Mouse (Mus musculus): ENCODE data around the gene Gab2. TPM values are rescaled to one million over a fixed set of nuclear protein-coding genes. Genes with fewer than 3 reads are reported as not detected.

Gene Gab2
- polyA plus RNA-seq, 1 experiment from 2014 or later: 1.5 TPM

DNA sequence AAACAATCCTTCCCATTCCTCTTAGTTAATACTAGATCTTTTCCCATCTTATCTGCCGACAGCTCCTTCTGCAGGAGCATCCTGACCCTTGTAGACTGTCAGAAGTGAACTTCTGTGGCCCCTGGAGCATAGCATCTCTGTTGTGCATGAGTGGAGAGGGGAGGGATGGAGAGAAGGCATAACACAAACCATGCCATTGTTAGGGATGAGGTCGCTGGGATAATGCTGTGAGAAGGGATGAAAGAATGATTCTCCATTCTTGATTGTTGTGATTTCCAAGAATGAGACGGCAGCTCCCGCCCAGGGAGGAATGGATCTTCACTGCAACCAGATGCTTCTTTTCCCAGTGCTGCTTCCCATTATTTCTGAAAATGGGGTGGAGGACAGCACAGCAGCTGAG, 102.0 kb downstream of the Gab2 start:
- H3K27me3 ChIP-seq (ENCODE audit: insufficient read depth, low read length): no peaks in the 10 kb centered on the region
- peaks cover 12% of the 10 kb centered on the region for H3K4me1 ChIP-seq (ENCODE audit: insufficient read depth)
- H3K36me3 ChIP-seq (replicated peaks; ENCODE audit: insufficient read depth, low read length): no peaks in the 10 kb centered on the region
- H3K9ac ChIP-seq (replicated peaks): no peak overlapping the region
- no peaks in the 10 kb centered on the region for H3K9me3 ChIP-seq (ENCODE audit: low read length)
- WGBS (ENCODE audit: insufficient replicate concordance): 56% methylated on average over 4 of the region's 4 CpGs
- H3K4me2 ChIP-seq (ENCODE audit: low read depth, low read length): peak overlapping the region; percentile 0; the same call in 1 of the 2 replicates
- H3K4me3 ChIP-seq (ENCODE audit: low read depth, low read length): no peak overlapping the region
- DNase-seq (no peak), ATAC-seq (no peak)
- TF ChIP-seq EP300 (IDR thresholded peaks at IDR 0.05; ENCODE audit: low read depth): no peak
- TF ChIP-seq CTCF (IDR thresholded peaks at IDR 0.05; ENCODE audit: low read depth): no peak
- no peak overlapping the region for H3K27ac ChIP-seq (ENCODE audit: low read depth)

DNA sequence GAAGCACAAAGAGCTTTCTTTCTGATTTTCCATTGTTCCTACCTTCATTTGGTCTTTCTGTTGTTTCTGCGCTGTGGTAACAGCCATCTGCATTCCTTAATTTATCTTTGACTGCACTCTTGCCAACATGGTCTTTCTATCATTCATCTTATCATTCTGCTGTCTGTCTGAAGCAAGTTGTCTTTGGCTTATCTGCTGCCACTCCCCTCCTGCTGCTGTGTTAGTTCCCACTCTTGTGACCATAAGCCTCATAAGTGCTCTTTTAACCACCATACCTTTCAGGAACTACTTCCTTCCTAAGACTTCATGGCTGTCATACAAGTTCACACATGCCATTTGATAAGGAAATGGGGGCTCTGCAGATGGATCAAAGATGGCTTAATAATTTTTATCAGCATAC, 102.6 kb downstream of the Gab2 start:
- 43% methylated on average over 1 of the region's 1 CpGs for WGBS (ENCODE audit: insufficient replicate concordance)
- peak; percentile 75 for ATAC-seq
- peaks cover 12% of the 10 kb centered on the region for H3K4me1 ChIP-seq (ENCODE audit: insufficient read depth)

DNA sequence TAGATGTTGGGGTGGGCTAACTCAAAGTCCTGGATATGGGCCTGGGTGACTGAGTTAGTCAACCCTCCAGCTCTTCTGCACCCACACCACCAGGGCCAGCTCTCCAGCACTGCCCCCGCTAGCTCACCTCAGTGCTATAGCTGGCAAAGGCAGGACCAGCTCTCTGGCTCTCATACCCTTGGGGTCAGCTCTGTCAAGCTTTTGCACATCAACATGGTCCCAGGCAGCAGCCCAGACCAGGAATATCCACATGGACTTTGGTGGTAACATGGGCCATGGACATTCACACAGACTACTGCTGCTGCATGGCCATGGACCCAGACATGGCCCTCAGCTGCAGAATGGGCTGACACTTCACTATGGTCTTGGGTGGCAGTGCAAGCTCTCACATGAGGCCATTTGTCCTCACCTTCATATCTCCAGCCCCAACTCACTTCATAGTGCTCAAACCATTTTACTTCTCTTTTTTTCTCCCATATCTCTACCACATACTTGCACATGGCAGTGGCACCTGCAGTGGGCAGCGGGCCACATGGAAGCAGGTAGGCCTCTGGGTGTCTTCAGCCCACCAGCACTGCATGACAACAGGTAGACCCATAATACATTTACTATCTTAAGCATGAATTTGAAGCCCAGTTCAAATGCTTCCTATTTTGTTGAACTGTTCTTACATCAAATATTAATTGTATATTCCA, 106.1 kb downstream of the Gab2 start:
- H3K36me3 ChIP-seq (replicated peaks; ENCODE audit: insufficient read depth, low read length): no peaks in the 10 kb centered on the region
- no peaks in the 10 kb centered on the region for H3K27me3 ChIP-seq (ENCODE audit: insufficient read depth, low read length)
- no peak overlapping the region for H3K4me3 ChIP-seq (ENCODE audit: low read depth, low read length)
- no peak overlapping the region for H3K9ac ChIP-seq (replicated peaks)
- H3K27ac ChIP-seq (ENCODE audit: low read depth): no peak overlapping the region
- peaks cover 12% of the 10 kb centered on the region for H3K4me1 ChIP-seq (ENCODE audit: insufficient read depth)
- H3K9me3 ChIP-seq (ENCODE audit: low read length): no peaks in the 10 kb centered on the region
- no peak for TF ChIP-seq CTCF (IDR thresholded peaks at IDR 0.05; ENCODE audit: low read depth)
- no peak for TF ChIP-seq EP300 (IDR thresholded peaks at IDR 0.05; ENCODE audit: low read depth)
- ATAC-seq: no peak
- no peak overlapping the region for H3K4me2 ChIP-seq (ENCODE audit: low read depth, low read length)
- 85% methylated on average over 2 of the region's 2 CpGs for WGBS (ENCODE audit: insufficient replicate concordance)
- DNase-seq: no peak

More for the DNA sequence above, 102.6 kb downstream of the Gab2 start:
- H3K9ac ChIP-seq (replicated peaks): no peak overlapping the region
- TF ChIP-seq EP300 (IDR thresholded peaks at IDR 0.05; ENCODE audit: low read depth): peak; percentile 90
- TF ChIP-seq CTCF (IDR thresholded peaks at IDR 0.05; ENCODE audit: low read depth): no peak
- no peaks in the 10 kb centered on the region for H3K36me3 ChIP-seq (replicated peaks; ENCODE audit: insufficient read depth, low read length)
- DNase-seq: no peak
- 0 out of 2 replicates have a peak overlapping the region, but pooled peaks have one; percentile 25 for H3K27ac ChIP-seq (ENCODE audit: low read depth)
- H3K27me3 ChIP-seq (ENCODE audit: insufficient read depth, low read length): no peaks in the 10 kb centered on the region
- peak overlapping the region; percentile 0; the same call in 1 of the 2 replicates for H3K4me2 ChIP-seq (ENCODE audit: low read depth, low read length)
- no peaks in the 10 kb centered on the region for H3K9me3 ChIP-seq (ENCODE audit: low read length)
- H3K4me3 ChIP-seq (ENCODE audit: low read depth, low read length): no peak overlapping the region

GRCm38 (mm10) chr7:97189116-97189515, 107.7 kb downstream of the Gab2 start:
- no peak for TF ChIP-seq EP300 (IDR thresholded peaks at IDR 0.05; ENCODE audit: low read depth)
- TF ChIP-seq CTCF (IDR thresholded peaks at IDR 0.05; ENCODE audit: low read depth): no peak
- no peak for ATAC-seq
- H3K4me1 ChIP-seq (ENCODE audit: insufficient read depth): peaks cover 3% of the 10 kb centered on the region

GRCm38 (mm10) chr7:97203907-97204306, 122.5 kb downstream of the Gab2 start:
- 45% methylated on average over 2 of the region's 2 CpGs for WGBS (ENCODE audit: insufficient replicate concordance)
- Histone ChIP-seq H3K9ac (replicated peaks) (no peak overlapping the region), H3K4me3 (ENCODE audit: low read depth, low read length) (no peak overlapping the region), H3K27ac (ENCODE audit: low read depth) (no peak overlapping the region), H3K9me3 (ENCODE audit: low read length) (no peaks in the 10 kb centered on the region), H3K4me1 (ENCODE audit: insufficient read depth) (peaks cover 10% of the 10 kb centered on the region), H3K27me3 (ENCODE audit: insufficient read depth, low read length) (no peaks in the 10 kb centered on the region), H3K4me2 (ENCODE audit: low read depth, low read length) (no peak overlapping the region), H3K36me3 (replicated peaks; ENCODE audit: insufficient read depth, low read length) (no peaks in the 10 kb centered on the region)
- no peak for ATAC-seq
- peak; percentile 68; the same call in 1 of the 2 replicates for TF ChIP-seq EP300 (IDR thresholded peaks at IDR 0.05; ENCODE audit: low read depth)
- TF ChIP-seq CTCF (IDR thresholded peaks at IDR 0.05; ENCODE audit: low read depth): no peak
- DNase-seq: no peak

More at GRCm38 (mm10) chr7:97189116-97189515, 107.7 kb downstream of the Gab2 start:
- Histone ChIP-seq H3K4me3 (ENCODE audit: low read depth, low read length) (no peak overlapping the region), H3K27ac (ENCODE audit: low read depth) (no peak overlapping the region), H3K9ac (replicated peaks) (no peak overlapping the region), H3K4me2 (ENCODE audit: low read depth, low read length) (no peak overlapping the region), H3K36me3 (replicated peaks; ENCODE audit: insufficient read depth, low read length) (no peaks in the 10 kb centered on the region), H3K27me3 (ENCODE audit: insufficient read depth, low read length) (no peaks in the 10 kb centered on the region), H3K9me3 (ENCODE audit: low read length) (no peaks in the 10 kb centered on the region)
- no peak for DNase-seq
- 71% methylated on average over 1 of the region's 1 CpGs for WGBS (ENCODE audit: insufficient replicate concordance)

DNA sequence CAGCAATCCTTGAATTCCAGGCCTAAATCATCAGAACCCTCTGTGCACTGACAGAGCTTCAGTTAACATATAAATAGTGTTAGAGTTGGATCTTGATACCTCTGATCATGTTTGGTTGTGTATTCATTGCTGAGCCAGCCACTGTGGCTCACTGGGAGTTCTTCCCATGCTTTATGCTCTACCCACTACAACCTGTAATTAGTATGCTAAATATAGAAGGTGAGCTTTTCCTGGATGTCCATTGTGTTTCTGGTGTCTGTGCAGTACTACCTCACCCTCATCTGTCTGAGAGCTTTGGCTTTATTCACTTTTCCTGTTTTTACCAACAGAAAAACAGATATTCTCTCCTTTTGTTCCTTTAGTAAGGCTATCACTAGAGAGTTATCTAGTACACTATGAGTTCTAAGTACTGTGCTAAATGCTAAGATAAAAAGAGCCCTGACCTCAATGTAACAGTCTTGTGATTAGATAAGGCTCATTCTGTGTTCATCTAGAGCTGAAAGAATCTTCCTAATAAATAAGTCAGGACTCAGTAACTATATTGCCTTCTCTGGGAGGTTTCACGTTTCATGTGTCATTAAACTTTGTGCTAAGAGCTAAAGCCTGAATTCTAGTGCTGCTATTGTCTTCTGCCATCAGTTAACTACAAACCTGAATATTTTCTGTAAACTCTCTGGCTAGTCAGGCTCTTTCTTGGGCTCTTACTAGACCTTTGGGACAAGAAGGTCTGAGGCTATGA, 127.6 kb downstream of the Gab2 start:
- DNase-seq: no peak
- no peaks in the 10 kb centered on the region for H3K36me3 ChIP-seq (replicated peaks; ENCODE audit: insufficient read depth, low read length)
- no peaks in the 10 kb centered on the region for H3K9me3 ChIP-seq (ENCODE audit: low read length)
- no peak overlapping the region for H3K9ac ChIP-seq (replicated peaks)
- peak overlapping the region; percentile 51 for H3K4me2 ChIP-seq (ENCODE audit: low read depth, low read length)
- H3K4me1 ChIP-seq (ENCODE audit: insufficient read depth): peaks cover 30% of the 10 kb centered on the region
- TF ChIP-seq CTCF (IDR thresholded peaks at IDR 0.05; ENCODE audit: low read depth) (no peak), EP300 (IDR thresholded peaks at IDR 0.05; ENCODE audit: low read depth) (peak; percentile 81)
- 58% methylated on average over 1 of the region's 1 CpGs for whole genome bisulfite sequencing (ENCODE audit: insufficient replicate concordance)
- H3K27ac ChIP-seq (ENCODE audit: low read depth): peak overlapping the region; percentile 68
- H3K4me3 ChIP-seq (ENCODE audit: low read depth, low read length): no peak overlapping the region
- no peaks in the 10 kb centered on the region for H3K27me3 ChIP-seq (ENCODE audit: insufficient read depth, low read length)
- ATAC-seq: no peak

All from liver, postnatal 0 days (tissue).